Mouse (Mus musculus): ENCODE data around the gene A230072I06Rik. TPM values are rescaled to one million over a fixed set of nuclear protein-coding genes. Genes with fewer than 3 reads are reported as not detected.

The A230072I06Rik gene
- polyA plus RNA-seq, 1 experiment from 2014 or later = not detected

GRCm38 (mm10) chr8:12260476-12261029 lies 18.1 kb upstream of the A230072I06Rik start:
- Histone ChIP-seq H3K4me1 (ENCODE audit: insufficient read depth, low read depth, low read length) (no peaks in the 10 kb centered on the region), H3K27me3 (replicated peaks; ENCODE audit: insufficient read depth, low read length) (no peaks in the 10 kb centered on the region), H3K36me3 (ENCODE audit: insufficient read depth, low read length) (no peaks in the 10 kb centered on the region), H3K4me2 (replicated peaks; ENCODE audit: low read depth, low read length) (no peak overlapping the region), H3K9ac (replicated peaks; ENCODE audit: low read depth) (no peak overlapping the region), H3K27ac (ENCODE audit: low read length) (no peak overlapping the region), H3K4me3 (ENCODE audit: low read depth, low read length) (no peak overlapping the region), H3K9me3 (ENCODE audit: low read length) (no peaks in the 10 kb centered on the region)
- no peak for TF ChIP-seq EP300 (IDR thresholded peaks at IDR 0.05)
- DNase-seq (ENCODE audit: low spot score) (peak; percentile 13), ATAC-seq (peak; percentile 20)
- 46% methylated on average over 6 of the region's 6 CpGs for WGBS

- no peaks in the 10 kb centered on the region for H3K27me3 ChIP-seq (replicated peaks; ENCODE audit: insufficient read depth, low read length)
- H3K4me1 ChIP-seq (ENCODE audit: insufficient read depth, low read depth, low read length) = no peaks in the 10 kb centered on the region
- no peak overlapping the region for H3K4me3 ChIP-seq (ENCODE audit: low read depth, low read length)
- TF ChIP-seq EP300 (IDR thresholded peaks at IDR 0.05) = no peak
- no peak for TF ChIP-seq CTCF (IDR thresholded peaks at IDR 0.05)
- H3K9me3 ChIP-seq (ENCODE audit: low read length) = no peaks in the 10 kb centered on the region
- no peaks in the 10 kb centered on the region for H3K36me3 ChIP-seq (ENCODE audit: insufficient read depth, low read length)
- ATAC-seq = no peak
- no peak overlapping the region for H3K27ac ChIP-seq (ENCODE audit: low read length)
- no peak for DNase-seq (ENCODE audit: low spot score)
- H3K9ac ChIP-seq (replicated peaks; ENCODE audit: low read depth) = no peak overlapping the region
- H3K4me2 ChIP-seq (replicated peaks; ENCODE audit: low read depth, low read length) = no peak overlapping the region
- WGBS = 71% methylated on average over 4 of the region's 4 CpGs
Observed at GRCm38 (mm10) chr8:12261556-12261955, 17.1 kb upstream of the A230072I06Rik start.

- DNase-seq (ENCODE audit: low spot score) (no peak), ATAC-seq (no peak)
- Histone ChIP-seq H3K4me3 (ENCODE audit: low read depth, low read length) (no peak overlapping the region), H3K4me1 (ENCODE audit: insufficient read depth, low read depth, low read length) (no peaks in the 10 kb centered on the region), H3K9me3 (ENCODE audit: low read length) (no peaks in the 10 kb centered on the region), H3K9ac (replicated peaks; ENCODE audit: low read depth) (no peak overlapping the region), H3K36me3 (ENCODE audit: insufficient read depth, low read length) (no peaks in the 10 kb centered on the region), H3K4me2 (replicated peaks; ENCODE audit: low read depth, low read length) (no peak overlapping the region), H3K27me3 (replicated peaks; ENCODE audit: insufficient read depth, low read length) (no peaks in the 10 kb centered on the region), H3K27ac (ENCODE audit: low read length) (no peak overlapping the region)
- 89% methylated on average over 8 of the region's 8 CpGs for WGBS
- no peak for TF ChIP-seq CTCF (IDR thresholded peaks at IDR 0.05)
Observed at GRCm38 (mm10) chr8:12264996-12265395, 13.6 kb upstream of the A230072I06Rik start.

GRCm38 (mm10) chr8:12267863-12268262 lies 10.8 kb upstream of the A230072I06Rik start:
- no peak overlapping the region for H3K27ac ChIP-seq (ENCODE audit: low read length)
- no peaks in the 10 kb centered on the region for H3K27me3 ChIP-seq (replicated peaks; ENCODE audit: insufficient read depth, low read length)
- no peaks in the 10 kb centered on the region for H3K36me3 ChIP-seq (ENCODE audit: insufficient read depth, low read length)
- H3K4me2 ChIP-seq (replicated peaks; ENCODE audit: low read depth, low read length) = no peak overlapping the region
- no peaks in the 10 kb centered on the region for H3K4me1 ChIP-seq (ENCODE audit: insufficient read depth, low read depth, low read length)
- H3K4me3 ChIP-seq (ENCODE audit: low read depth, low read length) = no peak overlapping the region
- H3K9ac ChIP-seq (replicated peaks; ENCODE audit: low read depth) = no peak overlapping the region
- no peaks in the 10 kb centered on the region for H3K9me3 ChIP-seq (ENCODE audit: low read length)
- TF ChIP-seq CTCF (IDR thresholded peaks at IDR 0.05) (no peak), EP300 (IDR thresholded peaks at IDR 0.05) (no peak)
- DNase-seq (ENCODE audit: low spot score) (no peak), ATAC-seq (no peak)
- WGBS = 69% methylated on average over 5 of the region's 5 CpGs

GRCm38 (mm10) chr8:12268306-12268829 lies 10.3 kb upstream of the A230072I06Rik start:
- Histone ChIP-seq H3K27ac (ENCODE audit: low read length) (no peak overlapping the region), H3K27me3 (replicated peaks; ENCODE audit: insufficient read depth, low read length) (no peaks in the 10 kb centered on the region), H3K9me3 (ENCODE audit: low read length) (no peaks in the 10 kb centered on the region), H3K4me1 (ENCODE audit: insufficient read depth, low read depth, low read length) (no peaks in the 10 kb centered on the region), H3K4me2 (replicated peaks; ENCODE audit: low read depth, low read length) (no peak overlapping the region), H3K4me3 (ENCODE audit: low read depth, low read length) (no peak overlapping the region), H3K9ac (replicated peaks; ENCODE audit: low read depth) (no peak overlapping the region), H3K36me3 (ENCODE audit: insufficient read depth, low read length) (no peaks in the 10 kb centered on the region)
- DNase-seq (ENCODE audit: low spot score) (no peak), ATAC-seq (no peak)
- TF ChIP-seq CTCF (IDR thresholded peaks at IDR 0.05) (no peak), EP300 (IDR thresholded peaks at IDR 0.05) (no peak)
- 61% methylated on average over 14 of the region's 14 CpGs for WGBS

GRCm38 (mm10) chr8:12279482-12280192 lies 1.0 kb downstream of the A230072I06Rik start:
- H3K4me3 ChIP-seq (ENCODE audit: low read depth, low read length) = no peak overlapping the region
- no peak overlapping the region for H3K27ac ChIP-seq (ENCODE audit: low read length)
- no peaks in the 10 kb centered on the region for H3K36me3 ChIP-seq (ENCODE audit: insufficient read depth, low read length)
- H3K9me3 ChIP-seq (ENCODE audit: low read length) = no peaks in the 10 kb centered on the region
- ATAC-seq = no peak
- TF ChIP-seq CTCF (IDR thresholded peaks at IDR 0.05) (no peak), EP300 (IDR thresholded peaks at IDR 0.05) (no peak)
- H3K4me2 ChIP-seq (replicated peaks; ENCODE audit: low read depth, low read length) = no peak overlapping the region
- peak; percentile 36 for DNase-seq (ENCODE audit: low spot score)
- WGBS = 39% methylated on average over 13 of the region's 13 CpGs
- H3K9ac ChIP-seq (replicated peaks; ENCODE audit: low read depth) = no peak overlapping the region
- H3K4me1 ChIP-seq (ENCODE audit: insufficient read depth, low read depth, low read length) = peaks cover 7% of the 10 kb centered on the region
- H3K27me3 ChIP-seq (replicated peaks; ENCODE audit: insufficient read depth, low read length) = no peaks in the 10 kb centered on the region

All from lung, postnatal 0 days (tissue).